In the genomic region with DNA sequence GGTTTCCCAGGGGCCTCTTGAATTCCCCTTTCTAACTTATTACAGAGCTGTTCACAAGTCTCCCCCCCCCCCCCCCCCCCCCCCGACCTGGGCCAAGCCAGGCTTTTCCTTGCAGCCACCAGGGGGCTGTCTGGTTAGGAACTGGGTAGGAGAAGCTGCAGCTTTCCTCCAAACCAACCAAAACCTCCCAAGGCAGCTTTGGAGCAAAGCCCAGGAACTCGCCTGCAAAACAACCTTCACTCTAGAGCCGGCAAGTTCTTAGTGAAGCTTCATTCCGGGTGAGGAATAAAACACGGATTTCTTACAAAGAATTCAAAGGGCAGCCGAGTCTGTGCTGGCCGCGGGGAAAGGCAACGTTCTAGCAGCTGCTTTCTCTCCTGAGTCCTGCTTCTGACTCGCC, we compare ENCODE assay signal across 8 mouse cellular contexts. TPM values are rescaled to one million over a fixed set of nuclear protein-coding genes. Genes with fewer than 3 reads are reported as not detected.
A peak's percentile ranks its signal among the peaks of the same experiment; 100 is the strongest.
DNase-seq lines count a peak whose midpoint lies in the region; ATAC-seq and TF ChIP-seq lines count a peak whose summit lies in the region.

No protein-coding gene starts in this region.

- H3K4me3 ChIP-seq in hindbrain, postnatal 0 days (ENCODE audit: low read length): peak overlapping the region; percentile 83

- H3K27ac ChIP-seq in hindbrain, postnatal 0 days: 0 out of 2 replicates have a peak overlapping the region, but pooled peaks have one; percentile 27

- peaks cover 5% of the 10 kb centered on the region; the same call in 1 of the 2 replicates for H3K27me3 ChIP-seq in hindbrain, postnatal 0 days (ENCODE audit: insufficient read depth, low read length)

- 0% methylated on average over 9 of the region's 10 CpGs for WGBS in hindbrain, postnatal 0 days

- ATAC-seq in common myeloid progenitor, adult 5-6 weeks (replicated peaks; ENCODE audit: low read depth, poor library complexity, severe bottlenecking): peak; percentile 66
- ATAC-seq in hindbrain, postnatal 0 days: peak; percentile 76

- H3K36me3 ChIP-seq in hindbrain, postnatal 0 days (ENCODE audit: insufficient read depth, low read length): no peaks in the 10 kb centered on the region

- peak; percentile 70 for TF ChIP-seq CTCF in hindbrain, postnatal 0 days (IDR thresholded peaks at IDR 0.05; ENCODE audit: low read depth)

- no peaks in the 10 kb centered on the region for H3K9me3 ChIP-seq in hindbrain, postnatal 0 days (ENCODE audit: low read length)

- H3K4me2 ChIP-seq in hindbrain, postnatal 0 days (ENCODE audit: low read depth, low read length): peak overlapping the region; percentile 100

- no peaks in the 10 kb centered on the region for H3K4me1 ChIP-seq in hindbrain, postnatal 0 days (ENCODE audit: insufficient read depth, low read length)

- H3K9ac ChIP-seq in hindbrain, postnatal 0 days (replicated peaks; ENCODE audit: low read length): no peak overlapping the region

- DNase-seq in ZHBTc4 (ENCODE audit: low read depth, low spot score): peak; percentile 84
- DNase-seq in gastrocnemius, adult 8-10 months (ENCODE audit: low spot score in 2 of 2): peak; percentile 68 to 76
- DNase-seq in hindbrain, postnatal 0 days (ENCODE audit: low spot score): peak; percentile 94
- peak; percentile 87 to 88 for DNase-seq in left cerebral cortex, adult 18-20 months (ENCODE audit: low spot score in 2 of 2)
- peak; percentile 82 for DNase-seq in lung, postnatal 36 days
- DNase-seq in retina, embryonic 14.5 days (ENCODE audit: low spot score): peak; percentile 78
- DNase-seq in urinary bladder, postnatal 25 days (ENCODE audit: low spot score): peak; percentile 74

RNA-seq across cellular contexts. Expression of a gene that starts 1.0 kb away (rescaled TPM):
- total RNA-seq in common myeloid progenitor, adult 5-6 weeks (2017): 0.73 and 0.92 TPM in 2 replicates
- 10 to 100 TPM; 29.1 to 31.3 (median 30.4) TPM for total RNA-seq in gastrocnemius, adult 8-10 months (2022)
- 2.7 and 5.3 TPM in 2 replicates for total RNA-seq in hindbrain, postnatal 0 days (2014; rRNA removed)
- polyA plus RNA-seq in hindbrain, postnatal 0 days (2015; fragmentation: Nextera tagmentation; extraction: Ambion mirVana): 2.4 and 2.8 TPM in 2 replicates
- total RNA-seq in left cerebral cortex, adult 18-20 months (2021): 10 to 100 TPM; 83.8 to 85.6 TPM

Comparison
In these comparisons a context has a peak if more than half of its experiments do, and no peak if none do; other contexts are left out.
1. Peak in every context shown above with its lines: DNase-seq, ATAC-seq, H3K4me3 ChIP-seq and H3K27ac ChIP-seq.